Mouse (Mus musculus): ENCODE measurements at regions not wholly inside any gene's neighbourhood (a gene's known extent, or its start where the extent isn't known, plus 50 kb on each side); places are given as distances from the start of the nearest gene placed in this dataset.

DNA sequence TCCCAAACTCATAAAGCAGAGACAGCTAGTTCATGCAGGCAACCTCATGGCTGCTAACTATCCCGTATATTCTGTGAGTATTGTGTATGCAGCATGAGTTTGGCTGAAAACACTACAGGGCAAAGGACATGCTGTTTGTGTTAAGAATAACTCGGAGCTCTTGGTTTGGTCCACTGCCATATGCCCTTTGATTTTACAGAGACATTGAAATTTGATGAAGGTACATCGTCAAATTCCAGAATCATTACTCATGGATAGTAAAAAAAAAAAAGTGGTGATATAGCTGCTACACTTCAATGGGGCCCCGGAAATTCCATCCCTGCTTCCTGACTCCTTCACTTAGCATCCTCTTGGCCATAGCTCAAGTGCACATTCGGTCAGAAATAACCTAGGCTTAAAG lies 159.3 kb upstream of the Ccdc122 start:
- H3K4me3 ChIP-seq = no peak overlapping the region
- ATAC-seq (ENCODE audit: low FRiP score) = no peak
- WGBS = 79% methylated on average over 5 of the region's 5 CpGs
- no peaks in the 10 kb centered on the region for H3K9me3 ChIP-seq
- H3K9ac ChIP-seq = no peak overlapping the region
- H3K4me2 ChIP-seq = no peak overlapping the region
- no peaks in the 10 kb centered on the region for H3K27me3 ChIP-seq
- no peak overlapping the region for H3K27ac ChIP-seq
- peaks cover 26% of the 10 kb centered on the region for H3K4me1 ChIP-seq (replicated peaks)
- no peaks in the 10 kb centered on the region for H3K36me3 ChIP-seq

- 48% methylated on average over 7 of the region's 7 CpGs for WGBS
- H3K4me3 ChIP-seq = no peak overlapping the region
- no peak overlapping the region for H3K4me2 ChIP-seq
- no peaks in the 10 kb centered on the region for H3K36me3 ChIP-seq
- no peak overlapping the region for H3K9ac ChIP-seq
- H3K27ac ChIP-seq = no peak overlapping the region
- H3K9me3 ChIP-seq = no peaks in the 10 kb centered on the region
- ATAC-seq (ENCODE audit: low FRiP score) = no peak
- H3K27me3 ChIP-seq = no peaks in the 10 kb centered on the region
- H3K4me1 ChIP-seq (replicated peaks) = peaks cover 21% of the 10 kb centered on the region
Observed at GRCm38 (mm10) chr14:76876015-76876414, 160.6 kb upstream of the Ccdc122 start.

DNA sequence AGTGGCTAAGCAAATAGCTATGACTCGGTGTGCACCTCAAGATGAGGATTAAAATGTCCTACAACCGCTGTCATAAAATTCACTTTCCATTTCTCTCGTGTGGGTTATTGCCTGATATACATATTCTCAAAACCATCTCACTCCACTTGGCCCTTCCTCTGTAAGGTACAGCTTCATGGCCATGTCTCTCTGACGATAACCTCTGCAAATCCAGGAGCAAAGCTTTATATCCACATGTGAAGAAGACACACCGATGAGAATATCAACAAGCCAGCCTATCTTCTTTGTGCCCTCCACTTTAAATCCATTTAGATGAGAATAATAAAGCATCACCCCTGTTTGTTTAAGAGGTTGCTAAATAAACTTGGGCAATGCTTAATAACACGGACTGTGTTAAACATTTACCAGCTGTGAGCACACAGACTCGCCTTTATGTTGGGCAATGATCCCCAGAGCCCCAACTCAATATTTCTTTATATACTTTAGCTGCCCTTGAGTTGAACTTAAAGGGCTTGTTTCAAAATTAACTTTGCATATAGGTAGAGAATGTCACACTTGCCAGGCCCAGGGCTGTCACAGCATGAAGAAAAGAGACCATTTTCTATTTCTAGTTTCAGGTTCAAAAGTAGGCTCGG lies 161.2 kb upstream of the Ccdc122 start:
- peaks cover 21% of the 10 kb centered on the region for H3K4me1 ChIP-seq (replicated peaks)
- no peak overlapping the region for H3K9ac ChIP-seq
- no peaks in the 10 kb centered on the region for H3K27me3 ChIP-seq
- 55% methylated on average over 8 of the region's 8 CpGs for WGBS
- peak overlapping the region; percentile 56 for H3K27ac ChIP-seq
- H3K9me3 ChIP-seq = no peaks in the 10 kb centered on the region
- H3K4me2 ChIP-seq = no peak overlapping the region
- 0 out of 2 replicates have a peak, but pooled peaks have one; percentile 5 for ATAC-seq (ENCODE audit: low FRiP score)
- no peak overlapping the region for H3K4me3 ChIP-seq
- no peaks in the 10 kb centered on the region for H3K36me3 ChIP-seq

DNA sequence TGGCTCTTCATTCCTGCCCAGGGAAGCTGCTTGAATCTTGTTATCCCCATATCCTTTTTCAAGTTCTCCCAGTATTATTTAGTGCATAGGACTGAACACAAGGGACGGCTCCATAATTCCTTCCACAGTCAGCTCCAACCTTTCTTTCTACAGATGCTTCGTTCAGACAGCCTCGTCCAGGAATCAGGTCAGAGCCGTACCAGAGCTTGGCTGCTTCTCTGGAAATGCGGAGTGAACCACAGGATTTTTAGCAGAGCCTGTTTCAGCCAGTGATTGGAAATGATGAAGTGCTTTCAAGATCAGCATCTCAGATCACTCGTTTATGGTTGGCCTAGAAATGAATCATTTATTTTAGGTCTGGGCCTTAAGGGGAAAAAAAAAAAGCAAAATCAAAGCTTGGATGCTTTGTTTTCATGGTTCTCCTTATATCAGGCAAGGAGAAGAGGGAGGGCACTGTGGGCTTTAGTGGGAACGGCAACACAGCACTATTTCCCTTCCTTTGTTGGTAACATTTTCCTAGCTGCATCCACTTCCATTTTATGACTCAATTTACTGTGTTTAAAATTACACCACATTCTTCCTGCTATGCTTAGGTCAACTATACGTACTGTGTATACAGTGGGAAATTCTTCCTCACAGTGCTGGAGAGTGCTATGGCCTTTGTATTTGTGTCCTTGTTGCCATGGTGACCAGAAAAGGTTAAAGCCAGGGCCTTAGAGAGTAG lies 161.9 kb upstream of the Ccdc122 start:
- Histone ChIP-seq H3K27me3 (no peaks in the 10 kb centered on the region), H3K9ac (no peak overlapping the region), H3K36me3 (no peaks in the 10 kb centered on the region), H3K4me1 (replicated peaks) (peaks cover 21% of the 10 kb centered on the region), H3K4me2 (no peak overlapping the region), H3K4me3 (no peak overlapping the region), H3K27ac (peak overlapping the region; percentile 56), H3K9me3 (no peaks in the 10 kb centered on the region)
- ATAC-seq (ENCODE audit: low FRiP score) = peak; percentile 72; the same call in 1 of the 2 replicates
- 28% methylated on average over 8 of the region's 8 CpGs for WGBS

DNA sequence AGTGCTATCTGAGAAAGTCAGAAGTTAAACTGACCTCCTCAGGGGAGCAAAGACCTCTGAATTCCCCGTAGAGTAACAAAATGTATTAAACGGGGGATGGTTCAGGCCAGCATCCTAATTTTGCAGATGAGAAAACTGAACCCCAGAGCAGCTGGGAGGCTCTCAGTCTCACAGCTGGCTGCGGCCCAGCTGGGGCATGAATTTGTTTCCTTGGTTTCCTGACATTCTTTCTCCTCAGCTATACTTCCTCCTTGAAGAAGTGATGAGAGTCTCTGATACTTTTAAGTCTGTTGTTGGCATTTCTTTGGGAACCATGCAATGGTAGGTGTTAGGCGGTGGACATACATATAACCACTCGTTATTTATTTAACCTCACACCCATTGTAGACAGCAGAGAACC lies 162.9 kb upstream of the Ccdc122 start:
- H3K27me3 ChIP-seq = no peaks in the 10 kb centered on the region
- H3K27ac ChIP-seq = peak overlapping the region; percentile 56; the same call in 1 of the 2 replicates
- ATAC-seq (ENCODE audit: low FRiP score) = no peak
- no peaks in the 10 kb centered on the region for H3K36me3 ChIP-seq
- peaks cover 4% of the 10 kb centered on the region; the same call in 1 of the 2 replicates for H3K9me3 ChIP-seq
- peaks cover 21% of the 10 kb centered on the region for H3K4me1 ChIP-seq (replicated peaks)
- H3K9ac ChIP-seq = no peak overlapping the region
- H3K4me2 ChIP-seq = no peak overlapping the region
- no peak overlapping the region for H3K4me3 ChIP-seq
- 73% methylated on average over 5 of the region's 5 CpGs for WGBS

- Histone ChIP-seq H3K4me3 (no peak overlapping the region), H3K27me3 (no peaks in the 10 kb centered on the region), H3K27ac (no peak overlapping the region), H3K9me3 (peaks cover 4% of the 10 kb centered on the region; the same call in 1 of the 2 replicates), H3K4me2 (no peak overlapping the region), H3K36me3 (no peaks in the 10 kb centered on the region), H3K9ac (no peak overlapping the region), H3K4me1 (replicated peaks) (peaks cover 21% of the 10 kb centered on the region)
- no peak for ATAC-seq (ENCODE audit: low FRiP score)
- whole genome bisulfite sequencing = 97% methylated on average over 6 of the region's 6 CpGs
Observed at GRCm38 (mm10) chr14:76872976-76873375, 163.6 kb upstream of the Ccdc122 start.

GRCm38 (mm10) chr14:76872510-76872909 lies 164.1 kb upstream of the Ccdc122 start:
- Histone ChIP-seq H3K9me3 (peaks cover 4% of the 10 kb centered on the region; the same call in 1 of the 2 replicates), H3K27me3 (no peaks in the 10 kb centered on the region), H3K4me3 (no peak overlapping the region), H3K4me2 (no peak overlapping the region), H3K9ac (no peak overlapping the region), H3K36me3 (no peaks in the 10 kb centered on the region), H3K27ac (no peak overlapping the region), H3K4me1 (replicated peaks) (peaks cover 21% of the 10 kb centered on the region)
- WGBS = 77% methylated on average over 7 of the region's 7 CpGs
- no peak for ATAC-seq (ENCODE audit: low FRiP score)

DNA sequence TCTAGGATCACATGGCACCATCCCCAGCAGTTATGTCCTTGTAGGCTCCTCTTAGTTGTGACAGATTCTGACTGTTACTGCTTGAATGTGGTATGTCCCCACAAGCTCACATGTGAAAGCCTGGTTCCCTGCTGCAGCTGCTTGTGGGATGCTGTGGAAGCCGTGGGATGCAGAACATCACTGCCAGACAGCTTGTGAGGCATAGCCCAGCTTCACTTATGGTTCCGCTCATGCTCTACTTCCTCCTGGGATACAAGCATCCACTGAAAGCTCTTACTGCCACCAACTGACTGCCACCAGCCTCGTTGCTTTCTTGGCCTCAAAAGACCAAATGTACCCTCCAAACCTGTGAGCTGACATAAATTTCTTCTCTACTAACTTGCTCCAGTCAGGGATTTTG lies 167.7 kb upstream of the Ccdc122 start:
- no peaks in the 10 kb centered on the region for H3K36me3 ChIP-seq
- no peak for ATAC-seq (ENCODE audit: low FRiP score)
- 89% methylated on average over 3 of the region's 3 CpGs for WGBS

GRCm38 (mm10) chr14:76868131-76868530 lies 168.4 kb upstream of the Ccdc122 start:
- Histone ChIP-seq H3K27me3 (no peaks in the 10 kb centered on the region), H3K4me1 (replicated peaks) (no peaks in the 10 kb centered on the region), H3K4me2 (no peak overlapping the region), H3K9me3 (peaks cover 4% of the 10 kb centered on the region; the same call in 1 of the 2 replicates), H3K27ac (no peak overlapping the region), H3K4me3 (no peak overlapping the region), H3K9ac (no peak overlapping the region), H3K36me3 (no peaks in the 10 kb centered on the region)
- 84% methylated on average over 5 of the region's 5 CpGs for WGBS
- no peak for ATAC-seq (ENCODE audit: low FRiP score)

More for the DNA sequence above, 167.7 kb upstream of the Ccdc122 start:
- H3K9me3 ChIP-seq = peaks cover 4% of the 10 kb centered on the region; the same call in 1 of the 2 replicates
- no peak overlapping the region for H3K4me3 ChIP-seq
- peaks cover 3% of the 10 kb centered on the region; the same call in 1 of the 2 replicates for H3K4me1 ChIP-seq (replicated peaks)
- H3K27ac ChIP-seq = no peak overlapping the region
- no peaks in the 10 kb centered on the region for H3K27me3 ChIP-seq
- no peak overlapping the region for H3K4me2 ChIP-seq
- no peak overlapping the region for H3K9ac ChIP-seq

GRCm38 (mm10) chr14:76864664-76865063 lies 171.9 kb upstream of the Ccdc122 start:
- Histone ChIP-seq H3K27ac (no peak overlapping the region), H3K9me3 (peaks cover 4% of the 10 kb centered on the region; the same call in 1 of the 2 replicates), H3K4me1 (replicated peaks) (no peaks in the 10 kb centered on the region), H3K9ac (no peak overlapping the region), H3K27me3 (no peaks in the 10 kb centered on the region), H3K4me3 (no peak overlapping the region), H3K4me2 (no peak overlapping the region), H3K36me3 (no peaks in the 10 kb centered on the region)
- ATAC-seq (ENCODE audit: low FRiP score) = no peak
- WGBS = 31% methylated on average over 4 of the region's 4 CpGs

DNA sequence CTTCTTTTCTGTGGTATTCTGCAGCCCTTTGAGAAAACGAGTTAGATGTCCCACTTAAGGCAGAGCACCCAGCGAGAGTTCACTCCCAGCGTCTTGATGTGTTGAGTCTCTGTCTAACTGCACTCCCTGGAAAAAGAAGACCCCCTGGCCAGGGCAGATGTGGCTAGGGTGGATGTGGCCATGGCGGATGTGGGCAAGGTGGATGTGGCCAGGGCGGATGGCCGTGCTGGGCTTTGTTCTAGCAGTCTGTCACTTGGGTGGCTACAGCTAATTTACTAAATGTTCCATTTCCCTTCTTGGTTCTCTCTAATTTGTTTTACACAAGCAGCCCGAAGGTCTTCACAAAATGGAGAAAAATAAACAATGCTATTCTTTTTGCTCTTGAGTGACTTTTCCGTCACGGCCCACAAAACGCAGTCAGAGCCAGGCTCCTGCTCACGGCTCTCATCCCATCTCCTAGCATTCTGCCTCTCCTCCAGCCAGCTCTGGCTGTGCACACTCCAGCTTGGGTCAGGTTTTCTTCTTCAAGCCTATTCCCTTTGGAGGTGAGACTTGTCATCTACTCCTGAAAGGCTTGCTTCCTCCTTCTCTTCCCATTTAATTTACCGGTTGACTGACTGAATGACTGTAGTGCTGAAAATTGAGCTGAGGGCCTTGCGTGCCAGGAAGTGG lies 173.4 kb upstream of the Ccdc122 start:
- Histone ChIP-seq H3K4me1 (replicated peaks) (no peaks in the 10 kb centered on the region), H3K27me3 (no peaks in the 10 kb centered on the region), H3K4me3 (no peak overlapping the region), H3K9ac (no peak overlapping the region), H3K27ac (no peak overlapping the region), H3K4me2 (no peak overlapping the region), H3K9me3 (no peaks in the 10 kb centered on the region), H3K36me3 (no peaks in the 10 kb centered on the region)
- no peak for ATAC-seq (ENCODE audit: low FRiP score)
- WGBS = 84% methylated on average over 13 of the region's 13 CpGs

GRCm38 (mm10) chr14:76858396-76858795 lies 178.2 kb upstream of the Ccdc122 start:
- no peak overlapping the region for H3K27ac ChIP-seq
- 77% methylated on average over 5 of the region's 5 CpGs for WGBS
- H3K4me3 ChIP-seq = no peak overlapping the region
- no peaks in the 10 kb centered on the region for H3K9me3 ChIP-seq
- no peaks in the 10 kb centered on the region for H3K36me3 ChIP-seq
- no peak overlapping the region for H3K4me2 ChIP-seq
- H3K9ac ChIP-seq = no peak overlapping the region
- no peak for ATAC-seq (ENCODE audit: low FRiP score)
- H3K4me1 ChIP-seq (replicated peaks) = no peaks in the 10 kb centered on the region
- H3K27me3 ChIP-seq = no peaks in the 10 kb centered on the region

Data from hindbrain, embryonic 13.5 days (tissue).